Mouse (Mus musculus): ENCODE data around the gene Ugt1a10.
"Not testable (repeated sequence)": the region's sequence is repeated elsewhere in the genome, so short reads cannot be mapped to it uniquely, and the experiment has no call there.

Ugt1a10 gene

DNA sequence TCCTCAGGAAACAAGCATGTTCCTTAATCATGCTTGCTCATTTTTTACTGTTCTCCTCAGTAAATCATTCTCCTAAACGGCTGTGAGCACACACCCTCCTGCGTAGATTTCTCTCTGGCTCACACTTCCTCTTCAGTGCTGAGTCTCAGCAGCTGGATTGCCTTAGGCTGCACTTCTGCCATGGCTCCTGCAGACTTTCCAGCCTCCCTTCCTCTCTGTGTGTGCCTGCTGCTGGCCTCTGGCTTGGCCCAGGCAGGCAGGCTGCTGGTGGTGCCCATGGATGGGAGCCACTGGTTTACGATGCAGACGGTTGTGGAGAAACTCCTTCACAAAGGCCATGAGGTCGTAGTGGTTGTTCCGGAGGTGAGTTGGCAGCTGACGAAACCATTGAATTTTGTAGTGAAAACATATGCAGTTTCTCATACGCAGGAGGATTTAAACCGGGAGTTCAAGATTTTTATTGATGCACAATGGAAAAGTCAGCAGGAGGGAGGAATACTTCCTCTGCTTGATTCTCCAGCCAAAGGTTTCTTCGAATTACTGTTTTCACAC lies 39.8 kb downstream of the Ugt1a10 start, which contains the start of gene Ugt1a7c:
Gene Ugt1a7c, plus strand, starts transcription at position 122 of the 552 bp plus-strand sequence.
- DNase-seq (ENCODE audit: low read depth): no peak

DNA sequence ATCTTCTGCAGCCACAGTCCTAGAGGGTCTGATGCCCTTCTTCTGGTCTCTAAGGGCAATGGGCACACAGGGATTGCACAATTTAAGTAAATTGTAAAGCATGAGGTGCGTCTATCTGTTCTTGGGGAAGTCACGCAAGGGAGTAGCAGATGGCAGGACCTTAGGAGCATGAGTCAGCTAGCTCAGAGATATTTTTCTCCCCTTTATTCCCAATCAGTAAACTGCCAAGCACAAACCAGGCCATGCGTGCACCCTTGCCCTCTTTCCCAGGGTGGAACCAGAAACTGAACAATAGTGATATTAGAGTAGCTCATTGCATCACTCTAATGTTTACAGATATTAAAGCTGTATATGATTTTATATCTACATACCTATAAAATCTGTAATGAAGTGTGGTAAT lies 43.4 kb downstream of the Ugt1a10 start:
- DNase-seq (ENCODE audit: low read depth): not testable (repeated sequence)

DNA sequence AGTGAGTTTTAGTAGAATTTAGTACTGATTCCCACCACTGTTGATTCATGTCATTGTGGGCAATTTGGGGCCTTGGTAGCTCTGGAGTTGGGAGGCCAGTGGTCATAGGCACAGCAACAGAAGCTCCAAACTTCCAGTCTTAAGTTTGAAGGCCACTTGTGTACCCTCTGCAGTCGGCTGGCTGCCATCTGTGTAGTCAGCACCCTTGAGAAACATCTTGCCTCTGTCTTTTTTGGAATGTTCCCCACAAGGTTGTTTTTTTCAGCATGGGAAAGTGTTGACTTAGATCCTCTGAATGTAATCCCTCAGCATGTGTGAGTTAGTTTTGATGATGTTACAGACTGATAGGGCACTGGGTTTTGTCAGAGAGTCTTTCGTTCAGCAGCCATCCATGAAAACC lies 44.5 kb downstream of the Ugt1a10 start:
- not testable (repeated sequence) for DNase-seq (ENCODE audit: low read depth)

DNA sequence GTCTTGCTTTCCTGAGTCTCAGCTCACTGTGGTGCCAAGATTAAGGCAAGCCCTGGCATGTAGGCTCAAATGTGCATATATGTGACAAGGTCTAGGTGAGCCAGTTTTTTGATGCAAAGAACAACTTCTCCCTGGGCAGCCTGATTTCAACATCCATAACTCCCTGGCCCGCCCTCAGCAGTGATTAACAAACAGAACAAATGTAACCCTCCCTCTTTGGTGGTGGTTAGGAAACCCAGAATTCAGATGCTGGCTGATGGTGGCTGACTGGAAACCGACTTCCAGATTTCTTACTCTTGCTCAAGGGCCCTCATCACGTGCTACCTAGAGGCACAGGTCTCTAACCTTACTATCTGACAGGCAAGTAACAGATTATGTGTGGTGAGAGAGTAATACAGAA lies 47.8 kb downstream of the Ugt1a10 start, which contains the start of gene Ugt1a6b:
Gene Ugt1a6b, plus strand, starts transcription at position 234 of the 400 bp plus-strand sequence.
- not testable (repeated sequence) for DNase-seq (ENCODE audit: low read depth)

DNA sequence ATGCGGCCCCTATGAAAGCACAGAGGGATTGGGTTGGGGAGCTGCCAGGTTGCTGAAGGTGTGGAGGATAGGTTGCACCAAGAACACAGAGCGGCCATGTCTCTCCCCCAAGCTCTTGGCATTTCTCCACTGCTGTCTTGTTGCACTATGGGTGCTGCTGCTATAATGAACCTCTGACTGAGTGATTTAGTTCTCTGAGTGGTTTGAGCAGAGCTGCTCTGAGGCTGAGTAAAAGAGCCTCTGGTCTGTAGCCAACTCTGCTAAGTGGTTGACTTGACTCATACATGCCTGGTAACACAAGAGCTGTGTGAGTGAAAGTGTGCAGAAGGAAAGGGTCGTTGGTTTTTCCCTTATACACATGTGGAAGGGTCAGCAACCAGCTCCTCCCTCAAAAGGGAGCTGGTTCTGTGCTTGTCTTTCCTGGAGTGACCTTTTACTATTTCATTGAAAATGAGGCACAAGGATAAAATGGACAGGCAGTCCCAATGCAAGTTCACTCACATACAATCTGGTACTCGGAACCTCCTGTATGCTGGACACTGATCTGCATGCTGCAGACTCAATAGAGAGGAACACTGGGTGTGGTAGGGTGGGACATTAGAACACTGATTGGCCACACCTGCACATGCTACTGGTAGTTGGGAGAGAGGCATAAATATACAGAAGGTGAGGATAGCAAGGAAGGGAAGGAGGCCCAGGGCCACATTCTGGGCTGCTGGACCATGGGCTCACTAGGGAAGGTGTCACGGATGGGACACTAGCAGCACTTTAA lies 48.7 kb downstream of the Ugt1a10 start:
- DNase-seq (ENCODE audit: low read depth): not testable (repeated sequence)

DNA sequence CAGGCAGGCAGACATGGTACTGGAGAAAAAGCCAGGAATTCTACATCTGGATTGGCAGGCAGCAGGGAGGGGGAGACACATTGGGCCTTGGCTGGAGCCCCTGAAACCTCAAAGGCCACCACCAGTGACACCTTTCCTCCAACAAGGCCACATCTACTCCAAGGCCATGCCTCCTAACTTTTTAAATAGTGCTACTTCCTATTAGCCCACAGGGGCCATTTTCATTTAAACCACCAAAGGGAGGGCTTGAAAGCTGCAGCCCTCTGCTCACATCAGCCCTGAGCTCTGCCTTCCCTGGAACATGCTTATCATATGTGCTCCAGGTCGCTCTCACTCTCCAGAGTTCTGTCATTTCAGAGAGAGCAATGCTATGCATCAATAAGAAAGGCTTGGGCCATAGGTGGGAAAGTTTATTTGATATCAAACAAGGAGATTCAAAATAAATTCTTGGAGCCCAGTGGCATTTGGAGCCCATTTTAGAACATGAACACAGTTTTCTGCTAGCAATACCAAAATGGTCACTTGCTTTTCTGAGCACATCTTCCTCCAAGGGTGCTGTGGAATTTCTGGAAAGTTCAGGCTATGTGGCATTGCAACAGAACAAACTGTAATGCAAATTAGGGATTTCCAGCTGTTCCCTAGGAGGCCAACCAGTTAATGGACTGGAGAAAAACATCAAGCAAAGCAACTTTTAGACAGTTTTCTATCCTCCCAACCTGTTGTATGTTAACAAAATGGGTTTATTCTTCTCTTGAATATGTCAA lies 49.7 kb downstream of the Ugt1a10 start:
- DNase-seq (ENCODE audit: low read depth): no peak

DNA sequence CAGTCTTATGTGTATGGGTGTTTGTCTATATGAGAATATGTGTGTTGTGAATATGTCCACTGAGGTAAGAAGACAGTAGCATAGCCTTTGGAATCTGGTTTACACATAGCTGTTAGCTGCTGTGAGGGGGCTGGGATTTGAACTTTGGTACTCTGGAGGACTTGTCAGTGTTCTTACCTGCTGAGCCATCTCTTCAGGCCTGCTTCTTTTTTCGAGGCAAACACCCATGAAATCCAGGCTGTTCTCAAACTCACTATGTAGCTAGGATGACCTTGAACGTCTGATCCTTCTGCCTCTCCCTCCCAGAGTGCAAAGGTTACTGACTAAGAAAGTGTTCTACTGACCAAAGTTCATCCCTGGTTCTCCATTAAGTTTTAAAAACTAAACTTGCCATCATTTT lies 50.5 kb downstream of the Ugt1a10 start:
- DNase-seq (ENCODE audit: low read depth): no peak

DNA sequence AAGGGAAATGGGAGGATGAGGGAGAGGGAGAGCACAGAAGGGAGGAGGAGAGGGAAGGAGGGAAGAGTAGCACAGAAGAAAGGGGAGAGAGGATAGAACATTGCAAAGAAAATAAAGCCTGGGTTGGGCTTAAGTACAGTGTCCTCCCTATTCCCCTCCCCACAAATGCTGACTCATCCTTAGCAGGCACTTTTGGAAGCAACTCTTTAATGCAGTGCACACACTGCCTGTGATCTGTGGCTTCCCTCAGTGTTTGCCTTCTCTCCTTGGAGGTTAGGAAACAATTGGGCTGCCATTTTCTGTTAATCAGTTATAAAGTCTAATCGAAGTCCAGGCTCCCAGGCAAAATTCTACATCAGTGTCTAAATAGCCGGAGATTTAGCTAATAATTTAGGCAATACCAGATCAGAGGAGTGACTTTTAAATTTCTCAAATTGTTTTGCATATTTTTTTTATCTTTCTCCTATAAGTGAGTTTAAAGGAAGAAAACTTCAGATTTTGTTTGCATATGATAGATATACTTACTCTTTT lies 53.9 kb downstream of the Ugt1a10 start:
- DNase-seq (ENCODE audit: low read depth): not testable (repeated sequence)

DNA sequence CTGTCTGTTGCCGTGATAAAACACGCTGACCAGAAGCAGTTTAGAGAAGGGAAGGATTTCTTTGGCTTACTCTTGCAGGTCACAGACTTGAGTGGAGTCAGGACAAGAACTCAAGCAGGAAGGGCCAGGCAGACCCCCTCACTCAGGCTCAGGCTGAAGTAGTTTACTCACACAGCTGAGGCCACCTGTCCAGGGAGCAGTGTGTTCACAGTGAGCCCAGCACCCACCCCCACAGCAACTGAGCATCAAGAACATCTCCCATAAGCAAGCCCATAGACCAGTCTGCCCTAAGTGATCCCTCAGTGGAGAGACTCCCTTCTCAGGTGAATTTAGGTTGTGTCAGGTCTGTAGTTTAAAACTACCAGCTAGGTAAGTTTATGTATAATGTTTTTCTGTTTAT lies 54.4 kb downstream of the Ugt1a10 start:
- DNase-seq (ENCODE audit: low read depth): not testable (repeated sequence)

DNA sequence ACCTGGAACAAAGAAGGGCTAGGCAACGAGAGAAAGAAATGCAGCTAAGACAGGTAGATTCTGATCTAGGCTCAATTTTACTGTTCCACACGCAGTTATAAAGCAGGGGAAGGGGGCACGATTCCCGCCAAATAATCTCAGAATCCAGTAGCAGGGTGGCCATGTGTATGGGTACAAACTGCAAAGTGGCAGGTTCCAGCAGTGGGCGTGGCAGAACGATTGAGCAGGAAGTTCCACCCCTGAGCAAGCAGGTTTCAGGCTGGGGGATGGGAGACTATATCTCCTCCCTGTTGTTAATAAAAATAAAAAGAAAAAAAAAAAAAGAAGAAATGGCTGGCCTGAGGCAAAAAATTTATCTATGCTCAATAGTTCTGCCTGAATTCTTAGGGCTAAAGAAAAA lies 57.6 kb downstream of the Ugt1a10 start:
- not testable (repeated sequence) for DNase-seq (ENCODE audit: low read depth)

DNA sequence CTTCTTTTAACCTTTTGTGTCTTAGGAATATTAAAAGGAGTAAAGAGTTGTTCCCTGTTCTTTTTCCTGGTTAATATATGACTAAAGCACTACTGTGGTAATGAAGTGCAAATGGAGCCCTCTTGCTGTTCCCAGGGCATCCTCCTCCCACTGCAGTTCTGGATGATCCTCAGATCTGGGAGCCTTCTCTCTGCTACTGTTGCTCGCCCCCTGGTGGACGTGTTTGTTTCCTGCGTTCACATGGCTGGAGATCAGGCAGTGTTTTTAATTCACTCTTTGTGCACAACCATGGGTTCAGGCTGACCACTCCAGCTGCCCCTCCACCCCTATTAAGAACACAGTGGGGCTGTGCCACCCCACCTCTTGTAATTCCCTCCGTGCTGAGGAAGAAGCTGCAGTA lies 65.4 kb downstream of the Ugt1a10 start:
- DNase-seq (ENCODE audit: low read depth): not testable (repeated sequence)

DNA sequence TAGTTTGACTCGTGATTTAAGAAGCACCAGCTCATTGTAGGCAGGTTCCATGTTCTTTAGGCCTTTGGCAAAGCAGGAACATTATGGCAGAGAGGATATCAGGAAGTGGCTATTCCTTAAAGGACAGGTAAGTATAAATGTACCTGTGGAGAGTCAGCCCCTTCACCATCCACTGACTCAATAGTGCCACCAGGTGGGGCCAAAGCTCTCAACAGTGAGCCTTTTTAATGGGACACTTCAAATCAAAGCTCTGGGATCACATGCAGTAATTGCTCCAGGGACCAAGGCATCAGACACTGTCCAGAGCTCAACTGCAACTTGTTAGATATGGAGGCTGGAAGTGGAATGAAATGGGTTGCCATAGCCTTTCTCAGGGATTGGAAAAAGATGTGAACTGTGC lies 66.3 kb downstream of the Ugt1a10 start:
- not testable (repeated sequence) for DNase-seq (ENCODE audit: low read depth)

DNA sequence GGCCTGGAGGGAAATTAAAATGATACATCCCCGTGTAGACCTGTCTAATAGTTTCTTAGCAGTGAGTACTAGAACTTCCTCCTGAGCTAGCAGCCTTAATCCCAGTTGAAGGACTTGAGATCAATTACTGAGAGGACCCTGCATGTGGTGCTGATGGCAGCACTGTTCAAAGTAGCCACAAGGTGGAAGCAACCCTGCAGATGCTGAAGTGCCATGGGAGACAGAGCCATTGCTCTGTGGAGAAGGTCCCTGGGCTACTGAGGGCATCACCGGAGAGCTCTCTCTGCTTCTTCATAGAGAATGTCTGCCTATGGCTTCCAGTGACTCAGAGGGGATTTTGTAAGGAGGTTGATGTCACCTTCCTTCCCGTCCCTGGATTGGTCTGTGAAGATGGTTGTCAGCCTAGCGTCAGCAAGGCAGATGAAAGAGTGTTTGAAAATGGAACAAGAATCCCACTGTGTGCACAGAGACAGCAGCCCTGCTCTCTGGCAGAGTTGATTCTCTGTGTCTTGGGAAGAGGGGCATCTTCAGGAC lies 70.7 kb downstream of the Ugt1a10 start:
- not testable (repeated sequence) for DNase-seq (ENCODE audit: low read depth)

DNA sequence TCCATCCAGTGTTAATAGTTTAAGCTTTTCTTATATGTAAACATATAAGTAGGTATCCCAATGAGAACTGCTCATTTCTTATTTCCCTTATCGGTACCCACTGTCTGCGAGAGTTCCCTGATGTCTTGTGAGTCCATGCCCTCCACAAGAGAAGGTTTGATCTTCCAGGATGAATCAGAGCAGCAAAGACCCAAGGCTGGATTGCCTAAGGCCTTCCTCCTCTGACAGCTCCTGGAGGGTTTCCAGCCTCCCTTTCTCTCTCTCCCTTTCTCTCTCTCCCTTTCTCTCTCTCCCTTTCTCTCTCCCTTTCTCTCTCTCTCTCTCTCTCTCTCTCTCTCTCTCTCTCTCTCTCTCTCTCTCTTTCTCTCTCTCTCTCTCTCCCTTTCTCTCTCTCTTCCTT lies 73.9 kb downstream of the Ugt1a10 start:
- DNase-seq (ENCODE audit: low read depth): not testable (repeated sequence)

DNA sequence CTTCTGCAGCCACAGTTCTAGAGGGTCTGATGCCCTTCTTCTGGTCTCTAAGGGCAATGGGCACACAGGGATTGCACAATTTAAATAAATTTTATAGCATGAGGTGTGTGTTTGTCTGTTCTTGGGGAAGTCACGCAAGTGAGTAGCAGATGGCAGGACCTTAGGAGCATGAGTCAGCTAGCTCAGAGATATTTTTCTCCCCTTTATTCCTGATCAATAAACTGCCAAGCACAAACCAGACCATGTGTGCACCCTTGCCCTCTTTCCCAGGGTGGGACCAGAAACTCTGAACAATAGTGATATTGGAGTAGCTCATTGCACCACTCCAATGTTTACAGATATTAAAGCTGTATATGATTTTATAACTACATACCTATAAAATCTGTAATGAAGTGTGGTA lies 75.0 kb downstream of the Ugt1a10 start:
- not testable (repeated sequence) for DNase-seq (ENCODE audit: low read depth)

DNA sequence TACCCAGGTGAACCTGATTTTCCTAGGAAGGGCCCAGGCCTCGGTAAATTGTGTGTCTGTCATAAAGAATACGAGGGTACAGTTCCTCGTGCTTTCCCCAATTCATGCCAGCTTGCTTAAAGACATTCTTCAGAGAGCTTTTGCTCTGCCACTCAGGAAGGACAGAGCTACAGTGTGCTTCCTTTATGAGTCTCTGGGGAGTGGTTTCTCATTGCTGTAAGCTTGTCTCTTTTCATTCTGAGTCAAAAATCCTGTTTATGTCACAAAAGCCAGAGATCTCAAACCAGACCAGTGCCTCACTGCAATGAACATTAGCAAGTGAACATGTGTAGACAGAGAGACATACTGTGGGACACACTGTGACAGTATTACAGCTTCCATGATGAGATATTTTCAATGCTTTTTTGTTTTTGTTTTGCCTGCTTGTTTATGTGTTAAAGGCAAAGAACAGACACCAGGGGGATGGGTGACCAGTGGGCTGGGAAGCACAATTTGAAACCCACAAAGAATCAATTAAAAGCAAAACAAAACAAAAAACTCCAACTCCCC lies 78.8 kb downstream of the Ugt1a10 start:
- DNase-seq (ENCODE audit: low read depth): no peak

DNA sequence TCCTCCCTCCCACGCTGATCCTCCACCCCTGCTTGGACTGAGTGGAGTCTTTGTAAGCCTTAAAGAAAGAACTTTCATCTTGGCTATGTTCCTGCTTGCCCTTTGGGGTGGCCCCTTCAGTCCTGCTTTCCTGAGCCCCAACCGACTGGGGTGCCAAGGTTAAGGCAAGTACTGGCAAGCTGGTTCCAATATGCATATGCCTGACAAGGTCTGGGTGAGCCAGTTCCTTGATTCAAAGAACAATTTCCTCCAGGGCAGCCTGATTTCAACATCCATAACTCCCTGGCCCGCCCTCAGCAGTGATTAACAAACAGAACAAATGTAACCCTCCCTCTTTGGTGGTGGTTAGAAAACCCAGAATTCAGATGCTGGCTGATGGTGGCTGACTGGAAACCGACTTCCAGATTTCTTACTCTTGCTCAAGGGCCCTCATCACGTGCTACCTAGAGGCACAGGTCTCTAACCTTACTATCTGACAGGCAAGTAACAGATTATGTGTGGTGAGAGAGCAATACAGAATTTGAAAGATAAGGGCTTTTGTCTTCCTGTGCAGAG lies 79.3 kb downstream of the Ugt1a10 start, which contains the start of gene Ugt1a6a:
Gene Ugt1a6a, plus strand, starts transcription at position 353 of the 555 bp plus-strand sequence.
- not testable (repeated sequence) for DNase-seq (ENCODE audit: low read depth)

DNA sequence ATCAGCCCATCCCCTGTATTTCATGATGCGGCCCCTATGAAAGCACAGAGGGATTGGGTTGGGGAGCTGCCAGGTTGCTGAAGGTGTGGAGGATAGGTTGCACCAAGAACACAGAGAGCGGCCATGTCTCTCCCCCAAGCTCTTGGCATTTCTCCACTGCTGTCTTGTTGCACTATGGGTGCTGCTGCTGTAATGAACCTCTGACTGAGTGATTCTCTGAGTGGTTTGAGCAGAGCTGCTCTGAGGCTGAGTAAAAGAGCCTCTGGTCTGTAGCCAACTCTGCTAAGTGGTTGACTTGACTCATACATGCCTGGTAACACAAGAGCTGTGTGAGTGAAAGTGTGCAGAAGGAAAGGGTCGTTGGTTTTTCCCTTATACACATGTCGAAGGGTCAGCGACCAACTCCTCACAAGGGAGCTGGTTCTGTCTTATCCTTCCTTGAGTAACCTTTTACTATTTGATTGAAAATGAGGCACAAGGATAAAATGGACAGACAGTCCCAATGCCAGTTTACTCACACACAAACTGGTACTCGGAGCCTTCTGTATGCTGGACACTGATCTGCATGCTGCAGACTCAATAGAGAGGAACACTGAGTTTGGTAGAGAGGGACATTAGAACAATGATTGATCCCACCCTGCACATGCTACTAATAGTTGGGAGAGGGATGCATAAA lies 80.2 kb downstream of the Ugt1a10 start:
- not testable (repeated sequence) for DNase-seq (ENCODE audit: low read depth)

DNA sequence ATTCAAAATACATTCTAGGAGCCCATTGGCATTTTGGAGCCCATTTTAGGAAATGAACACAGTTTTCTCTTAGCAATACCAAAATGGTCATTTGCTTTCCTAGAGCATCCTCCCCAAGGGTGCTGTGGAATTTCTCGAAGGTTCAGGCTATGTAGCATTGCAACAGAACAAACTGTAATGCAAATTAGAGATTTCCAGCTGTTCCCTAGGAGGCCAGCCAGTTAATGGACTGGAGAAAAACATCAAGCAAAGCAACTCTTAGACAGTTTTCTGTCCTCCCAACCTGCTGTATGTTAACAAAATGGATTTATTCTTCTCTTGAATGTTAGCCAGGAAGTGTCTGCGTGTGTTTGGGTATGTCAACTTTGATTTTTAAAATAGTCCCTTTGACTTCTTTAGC lies 81.5 kb downstream of the Ugt1a10 start:
- DNase-seq (ENCODE audit: low read depth): no peak

DNA sequence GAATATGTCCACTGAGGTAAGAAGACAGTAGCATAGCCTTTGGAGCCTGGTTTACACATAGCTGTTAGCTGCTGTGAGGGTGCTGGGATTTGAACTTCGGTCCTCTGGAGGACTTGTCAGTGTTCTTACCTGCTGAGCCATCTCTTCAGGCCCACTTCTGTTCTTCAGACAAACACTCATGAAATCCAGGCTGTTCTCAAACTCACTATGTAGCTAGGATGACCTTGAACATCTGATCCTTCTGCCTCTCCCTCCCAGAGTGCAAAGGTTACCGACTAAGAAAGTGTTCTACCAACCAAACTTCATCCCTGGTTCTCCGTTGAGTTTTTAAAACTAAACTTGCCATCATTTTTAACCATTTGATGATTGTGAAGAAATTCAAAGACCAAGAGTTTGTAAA lies 82.1 kb downstream of the Ugt1a10 start:
- DNase-seq (ENCODE audit: low read depth): no peak

DNA sequence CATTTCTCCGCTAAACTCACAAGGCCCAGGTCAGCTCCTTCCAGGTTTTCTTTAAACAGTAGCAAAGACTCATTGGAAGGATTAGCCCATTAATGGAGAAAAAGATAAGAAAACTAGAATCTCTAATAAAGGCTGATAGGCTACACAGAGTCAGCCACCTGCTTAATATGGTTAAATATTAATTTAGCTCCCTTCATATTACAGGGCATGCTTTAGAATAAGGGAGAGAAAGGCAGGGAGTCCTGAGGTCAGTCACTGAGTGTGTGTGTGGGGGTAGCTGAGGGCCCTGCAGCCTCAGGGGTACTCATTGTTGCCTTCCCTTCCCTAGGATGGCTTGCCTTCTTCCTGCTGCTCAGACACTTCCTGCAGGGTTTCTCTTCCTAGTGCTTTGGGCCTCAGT lies 83.0 kb downstream of the Ugt1a10 start:
- no peak for DNase-seq (ENCODE audit: low read depth)
